Mouse (Mus musculus) thymus, postnatal 4 days (tissue): ENCODE data around the gene Shc1.

Experiments used
- DNase-seq: peaks from one replicate; pipeline ENCODE4 v3.0.0; 2021

Shc1 gene

GRCm38 (mm10) chr3:89390699-89391662, 27.3 kb upstream of the Shc1 start:
- peak; percentile 68 for DNase-seq

- DNase-seq: peak; percentile 53
Measured at GRCm38 (mm10) chr3:89391663-89392511, 26.4 kb upstream of the Shc1 start.

- peak; percentile 44 for DNase-seq
Measured at GRCm38 (mm10) chr3:89392871-89393311, 25.4 kb upstream of the Shc1 start.

GRCm38 (mm10) chr3:89393605-89394004, 24.6 kb upstream of the Shc1 start:
- DNase-seq: peak; percentile 74

- peak; percentile 52 for DNase-seq
Measured at GRCm38 (mm10) chr3:89394006-89394893, 24.0 kb upstream of the Shc1 start, which contains the start of gene Zbtb7b. TSS of gene Zbtb7b (minus strand) at chr3:89394776.

- peak; percentile 41 for DNase-seq
Measured at GRCm38 (mm10) chr3:89394894-89395256, 23.4 kb upstream of the Shc1 start.

- no peak for DNase-seq
Measured at GRCm38 (mm10) chr3:89395419-89395805, 22.8 kb upstream of the Shc1 start.

GRCm38 (mm10) chr3:89395806-89396653, 22.2 kb upstream of the Shc1 start:
- peak; percentile 79 for DNase-seq

GRCm38 (mm10) chr3:89396654-89397005, 21.6 kb upstream of the Shc1 start:
- no peak for DNase-seq

GRCm38 (mm10) chr3:89401329-89401728, 16.9 kb upstream of the Shc1 start:
- no peak for DNase-seq

GRCm38 (mm10) chr3:89402693-89403092, 15.6 kb upstream of the Shc1 start, which contains the start of gene Lenep:
TSS of gene Lenep (minus strand) at chr3:89402793.
- DNase-seq: no peak

- no peak for DNase-seq
Measured at GRCm38 (mm10) chr3:89406887-89407286, 11.4 kb upstream of the Shc1 start.

- DNase-seq: no peak
Measured at GRCm38 (mm10) chr3:89408448-89408847, 9.8 kb upstream of the Shc1 start.

GRCm38 (mm10) chr3:89409701-89410100, 8.5 kb upstream of the Shc1 start:
- no peak for DNase-seq

GRCm38 (mm10) chr3:89410864-89411263, 7.4 kb upstream of the Shc1 start:
- no peak for DNase-seq

- DNase-seq: peak; percentile 94
Measured at GRCm38 (mm10) chr3:89411490-89412393, 6.5 kb upstream of the Shc1 start, which contains the start of gene Flad1. TSS of gene Flad1 (minus strand) at chr3:89411870.

- DNase-seq: no peak
Measured at GRCm38 (mm10) chr3:89416158-89416557, 2.1 kb upstream of the Shc1 start.

GRCm38 (mm10) chr3:89417131-89417530, 1.1 kb upstream of the Shc1 start:
- no peak for DNase-seq

- DNase-seq: no peak
Measured at GRCm38 (mm10) chr3:89417840-89418169, 438 bp upstream of the Shc1 start.

- DNase-seq: peak; percentile 59
Measured at GRCm38 (mm10) chr3:89418861-89419250, 613 bp downstream of the Shc1 start.
